Mouse (Mus musculus): ENCODE data around the gene Plekho2.

DNA sequence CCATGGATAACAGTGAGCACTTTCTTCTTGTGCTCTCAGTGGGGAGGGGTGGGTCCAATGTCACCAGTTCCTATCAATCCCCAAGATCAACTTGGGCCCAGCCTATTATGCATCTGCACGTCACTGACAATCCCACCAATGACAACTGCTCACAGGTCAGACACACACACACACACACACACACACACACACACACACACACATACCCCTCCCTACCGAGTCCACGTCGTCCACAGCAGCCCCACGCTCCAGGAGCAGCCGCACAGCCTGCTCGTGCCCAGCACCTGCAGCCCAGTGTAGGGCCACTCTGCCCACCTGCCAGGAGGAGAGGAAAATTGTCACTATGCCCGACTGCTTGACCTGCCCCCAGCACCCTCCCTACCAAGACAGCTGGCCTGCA lies 65.4 kb downstream of the Plekho2 start:
- TF ChIP-seq CTCF (IDR thresholded peaks at IDR 0.05; ENCODE audit: extremely low read depth, insufficient read depth, low read length) (no peak), POLR2A (IDR thresholded peaks at IDR 0.05; ENCODE audit: extremely low read depth, insufficient read depth, low read length) (no peak)
